Mouse (Mus musculus) hindbrain, embryonic 10.5 days (tissue): ENCODE measurements around the gene Magix. TPM values are rescaled to one million over a fixed set of nuclear protein-coding genes. Genes with fewer than 3 reads are reported as not detected.

Experiments
- DNase-seq: peaks from one replicate; pipeline ENCODE4 v3.0.0-alpha.2; 2017; ENCODE audit warnings: low spot score
- H3K27ac ChIP-seq: fragments of 300-500 bp; sonication (generic); 2 replicates; pipeline ENCODE4 v1.5.1; 2016; ENCODE audit warnings: mild to moderate bottlenecking, moderate library complexity
- H3K27me3 ChIP-seq: fragments of 300-500 bp; sonication (generic); 2 replicates; pipeline ENCODE4 v1.6.1; 2016; ENCODE audit warnings: mild to moderate bottlenecking; ENCODE audit not compliant: poor library complexity, insufficient read depth, severe bottlenecking
- H3K36me3 ChIP-seq: fragments of 300-500 bp; sonication (generic); 2 replicates; pipeline ENCODE4 v1.6.1; 2016; ENCODE audit warnings: mild to moderate bottlenecking, moderate library complexity
- H3K4me1 ChIP-seq: fragments of 300-500 bp; sonication (generic); replicated peaks from 2 replicates; pipeline ENCODE4 v1.6.1; 2016; ENCODE audit warnings: mild to moderate bottlenecking
- H3K4me3 ChIP-seq: fragments of 300-500 bp; sonication (generic); 2 replicates; pipeline ENCODE4 v1.5.1; 2016; ENCODE audit warnings: mild to moderate bottlenecking, moderate library complexity
- H3K9me3 ChIP-seq: fragments of 300-500 bp; sonication (generic); 2 replicates; pipeline ENCODE4 v1.6.1; 2016; ENCODE audit warnings: mild to moderate bottlenecking, moderate library complexity
- WGBS: fragments of 180-500 bp; shearing (Covaris S2); methylation state at CpG from one replicate; pipeline ENCODE4 v1.1.7; 2016; 5-methylcytosine and 5-hydroxymethylcytosine counted together
- polyA plus RNA-seq: library from polyadenylated mRNA; unstranded; fragments of >200 nt; fragmentation: Nextera tagmentation; extraction: Ambion mirVana; gene quantifications from 2 replicates; pipeline ENCODE4 v1.2.1, GENCODE M21; 2016

Gene Magix
- polyA plus RNA-seq, 1 experiment from 2014 or later: not detected

DNA sequence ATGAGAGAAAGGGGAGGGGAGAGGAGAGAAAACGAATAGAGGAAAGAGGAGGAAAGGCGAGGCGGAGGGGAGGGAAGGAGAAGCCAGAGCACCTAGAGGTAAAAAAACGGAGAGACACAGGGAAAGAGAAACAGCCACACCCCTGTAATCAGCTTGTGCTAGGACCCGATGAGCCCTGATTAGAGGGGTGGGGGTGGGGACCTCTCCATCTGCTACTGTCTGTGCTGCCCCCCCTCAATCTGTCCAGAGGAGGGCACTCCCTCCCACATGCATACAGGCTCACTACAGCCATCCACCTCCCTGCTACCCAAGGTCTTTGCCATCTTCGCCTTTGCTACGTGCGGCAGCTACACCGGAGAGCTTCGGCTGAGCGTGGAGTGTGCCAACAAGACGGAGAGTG lies 40.3 kb downstream of the Magix start:
- Histone ChIP-seq H3K27me3 (peaks cover 14% of the 10 kb centered on the region; the same call in 1 of the 2 replicates), H3K9me3 (0 out of 2 replicates have a peak, but pooled peaks cover 7% of the 10 kb centered on the region), H3K27ac (no peak overlapping the region), H3K4me3 (no peak overlapping the region), H3K4me1 (peaks cover 17% of the 10 kb centered on the region), H3K36me3 (no peaks in the 10 kb centered on the region)
- no peak for DNase-seq
- WGBS: 31% methylated on average over 12 of the region's 12 CpGs

GRCm38 (mm10) chrX:7639536-7640325 lies 41.3 kb downstream of the Magix start:
- DNase-seq: no peak
- peak overlapping the region; percentile 53 for H3K27ac ChIP-seq
- 28% methylated on average over 13 of the region's 13 CpGs for WGBS

GRCm38 (mm10) chrX:7638401-7639091 lies 42.5 kb downstream of the Magix start, which contains the start of gene Syp:
Gene Syp, plus strand, starts transcription at chrX:7638471.
- Histone ChIP-seq H3K4me1 (peaks cover 17% of the 10 kb centered on the region), H3K9me3 (0 out of 2 replicates have a peak, but pooled peaks cover 3% of the 10 kb centered on the region), H3K27ac (peak within 1 kb of the TSS; percentile 79), H3K4me3 (peak within 1 kb of the TSS; percentile 58), H3K36me3 (no peaks in the 10 kb centered on the region), H3K27me3 (peaks cover 14% of the 10 kb centered on the region; the same call in 1 of the 2 replicates)
- DNase-seq: peak; percentile 89
- WGBS: 10% methylated on average over 42 of the region's 42 CpGs

More at GRCm38 (mm10) chrX:7639536-7640325, 41.3 kb downstream of the Magix start:
- Histone ChIP-seq H3K27me3 (peaks cover 14% of the 10 kb centered on the region; the same call in 1 of the 2 replicates), H3K36me3 (no peaks in the 10 kb centered on the region), H3K4me3 (peak overlapping the region; percentile 58), H3K4me1 (peaks cover 17% of the 10 kb centered on the region), H3K9me3 (0 out of 2 replicates have a peak, but pooled peaks cover 7% of the 10 kb centered on the region)

DNA sequence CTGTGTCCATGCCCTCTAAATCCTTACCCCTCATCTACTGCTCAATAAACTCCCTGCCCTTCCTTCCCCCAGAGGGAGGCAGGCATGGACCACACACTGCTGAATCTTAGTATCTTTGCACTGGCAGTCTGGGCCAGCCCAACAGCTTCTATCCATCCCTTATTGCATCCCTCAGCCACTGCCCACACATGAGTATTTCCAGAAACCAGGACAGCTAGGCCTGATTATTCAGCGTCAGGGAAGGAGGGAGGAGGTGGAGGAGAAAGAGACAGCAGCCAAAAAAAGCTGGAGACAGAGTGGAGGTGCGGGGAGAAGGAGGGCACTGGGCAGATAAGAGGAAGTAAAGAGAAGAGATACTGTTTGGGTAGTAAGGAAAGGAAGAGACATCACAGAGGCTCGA lies 46.0 kb downstream of the Magix start:
- H3K4me3 ChIP-seq: no peak overlapping the region
- 82% methylated on average over 3 of the region's 3 CpGs for WGBS
- no peak for DNase-seq
- H3K9me3 ChIP-seq: 0 out of 2 replicates have a peak, but pooled peaks cover 5% of the 10 kb centered on the region
- H3K4me1 ChIP-seq: peaks cover 13% of the 10 kb centered on the region
- peaks cover 10% of the 10 kb centered on the region; the same call in 1 of the 2 replicates for H3K27me3 ChIP-seq
- H3K36me3 ChIP-seq: no peaks in the 10 kb centered on the region
- H3K27ac ChIP-seq: no peak overlapping the region

GRCm38 (mm10) chrX:7632560-7632959 lies 48.5 kb downstream of the Magix start:
- Histone ChIP-seq H3K27ac (no peak overlapping the region), H3K27me3 (no peaks in the 10 kb centered on the region), H3K4me3 (no peak overlapping the region), H3K9me3 (0 out of 2 replicates have a peak, but pooled peaks cover 2% of the 10 kb centered on the region), H3K36me3 (no peaks in the 10 kb centered on the region), H3K4me1 (no peaks in the 10 kb centered on the region)
- 86% methylated on average over 6 of the region's 6 CpGs for WGBS
- no peak for DNase-seq

Other genes with a start within 250 kb of the Magix start
- gene Foxp3, start 107.6 kb downstream of the Magix start, polyA plus RNA-seq: 0.07 and 0.08 TPM in 2 replicates
- 2.5 and 2.8 TPM in 2 replicates for gene Ppp1r3f, start 107.0 kb downstream of the Magix start, polyA plus RNA-seq
- 33.5 and 34.4 TPM in 2 replicates for gene Ccdc22, start 75.7 kb downstream of the Magix start, polyA plus RNA-seq
- gene Cacna1f, start 74.2 kb downstream of the Magix start, polyA plus RNA-seq: not detected in 2 replicates
- gene Syp, start 42.8 kb downstream of the Magix start, polyA plus RNA-seq: 18.5 and 26.5 TPM in 2 replicates
- gene Prickle3, start 24.0 kb downstream of the Magix start, polyA plus RNA-seq: 4.4 and 4.5 TPM in 2 replicates
- 40.9 and 52.0 TPM in 2 replicates for gene Plp2, start 9.9 kb downstream of the Magix start, polyA plus RNA-seq
- gene Gpkow, start 15.9 kb upstream of the Magix start, polyA plus RNA-seq: 36.0 and 42.8 TPM in 2 replicates
- 19.5 and 23.7 TPM in 2 replicates for gene Wdr45, start 33.1 kb upstream of the Magix start, polyA plus RNA-seq
- gene Gm45208, start 41.0 kb upstream of the Magix start, polyA plus RNA-seq: not detected in 2 replicates
- 78.2 and 101 TPM in 2 replicates for gene Praf2, start 47.2 kb upstream of the Magix start, polyA plus RNA-seq
- gene Ccdc120, start 69.7 kb upstream of the Magix start, polyA plus RNA-seq: 18.7 and 22.9 TPM in 2 replicates
- 31.7 and 36.5 TPM in 2 replicates for gene Tfe3, start 81.3 kb upstream of the Magix start, polyA plus RNA-seq
- 45.3 and 47.8 TPM in 2 replicates for gene Gripap1, start 108.5 kb upstream of the Magix start, polyA plus RNA-seq
- 1.4 and 2.2 TPM in 2 replicates for gene Kcnd1, start 141.0 kb upstream of the Magix start, polyA plus RNA-seq
- 43.8 and 55.9 TPM in 2 replicates for gene Otud5, start 160.1 kb upstream of the Magix start, polyA plus RNA-seq
- 8.8 and 10.2 TPM in 2 replicates for gene Pim2, start 197.0 kb upstream of the Magix start, polyA plus RNA-seq
- gene Slc35a2, start 202.8 kb upstream of the Magix start, polyA plus RNA-seq: 26.6 and 32.5 TPM in 2 replicates
- gene Pqbp1, start 218.0 kb upstream of the Magix start, polyA plus RNA-seq: 131 and 160 TPM in 2 replicates
- 206 and 214 TPM in 2 replicates for gene Timm17b, start 218.1 kb upstream of the Magix start, polyA plus RNA-seq
- not detected in 2 replicates for gene Gm10491, start 226.6 kb upstream of the Magix start, polyA plus RNA-seq
- not detected in 2 replicates for gene Gm10490, start 228.3 kb upstream of the Magix start, polyA plus RNA-seq
- 7.8 and 39.8 TPM in 2 replicates for gene Pcsk1n, start 238.6 kb upstream of the Magix start, polyA plus RNA-seq
- gene Eras, start 247.4 kb upstream of the Magix start, polyA plus RNA-seq: not detected in 2 replicates